Mouse (Mus musculus) forebrain, embryonic 15.5 days (tissue): Measurements from ENCODE around the gene Gm10320. TPM values are rescaled to one million over a fixed set of nuclear protein-coding genes. Genes with fewer than 3 reads are reported as not detected.

ENCODE experiments used
- ATAC-seq: fragments of 200-750 bp; cut with Nextera tagmentation; replicated peaks from 2 replicates; pipeline ENCODE4 v1.8.0; 2017; ENCODE audit warnings: mild to moderate bottlenecking, moderate TSS enrichment, moderate library complexity
- H3K27ac ChIP-seq: fragments of 300-500 bp; sonication (generic); replicated peaks from 2 replicates; pipeline ENCODE4 v1.5.1; 2015; ENCODE audit warnings: mild to moderate bottlenecking, inconsistent platforms
- H3K27me3 ChIP-seq: fragments of 300-500 bp; sonication (generic); 2 replicates; pipeline ENCODE4 v1.6.1; 2015; ENCODE audit warnings: inconsistent platforms
- H3K36me3 ChIP-seq: fragments of 300-500 bp; sonication (generic); 2 replicates; pipeline ENCODE4 v1.6.1; 2015; ENCODE audit warnings: mild to moderate bottlenecking, inconsistent platforms
- H3K4me1 ChIP-seq: fragments of 300-500 bp; sonication (generic); 2 replicates; pipeline ENCODE4 v1.6.1; 2015; ENCODE audit warnings: inconsistent platforms
- H3K4me2 ChIP-seq: fragments of 300-500 bp; sonication (generic); replicated peaks from 2 replicates; pipeline ENCODE4 v1.6.1; 2015; ENCODE audit warnings: mild to moderate bottlenecking, inconsistent platforms
- H3K4me3 ChIP-seq: fragments of 300-500 bp; sonication (generic); 2 replicates; pipeline ENCODE4 v1.5.1; 2015; ENCODE audit warnings: mild to moderate bottlenecking, inconsistent platforms
- H3K9ac ChIP-seq: fragments of 300-500 bp; sonication (generic); replicated peaks from 2 replicates; pipeline ENCODE4 v1.6.1; 2015; ENCODE audit warnings: mild to moderate bottlenecking, inconsistent platforms
- H3K9me3 ChIP-seq: fragments of 300-500 bp; sonication (generic); 2 replicates; pipeline ENCODE4 v1.6.1; 2016; ENCODE audit warnings: inconsistent platforms
- WGBS: fragments of 180-500 bp; shearing (Covaris S2); methylation state at CpG from one replicate; pipeline ENCODE4 v1.1.7; 2015; ENCODE audit warnings: mixed read lengths; 5-methylcytosine and 5-hydroxymethylcytosine counted together
- polyA plus RNA-seq: library from polyadenylated mRNA; unstranded; fragments of >200 nt; fragmentation: Nextera tagmentation; extraction: Ambion mirVana; gene quantifications from 2 replicates; pipeline ENCODE4 v1.2.1, GENCODE M21; 2015

Gene Gm10320
- polyA plus RNA-seq, 1 experiment from 2014 or later, result 0.59 TPM

DNA sequence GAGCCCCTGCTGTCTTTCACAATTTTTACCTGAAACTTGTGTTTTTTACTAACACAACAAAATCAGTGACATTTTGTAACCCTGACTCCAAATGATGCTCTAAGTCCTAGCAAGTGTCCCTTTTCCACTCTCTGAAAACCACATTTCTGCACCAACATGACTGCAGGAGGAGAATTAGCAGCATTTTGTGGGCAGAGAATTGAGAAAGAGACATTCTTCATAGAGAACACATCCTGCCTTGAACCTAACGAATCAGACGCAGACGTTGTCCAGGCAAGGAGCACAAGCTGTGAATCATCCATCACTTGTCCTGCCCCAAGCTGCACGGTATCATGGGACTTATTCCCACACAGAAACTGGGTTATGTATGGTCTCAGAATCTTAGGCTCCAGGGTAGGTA is 38.7 kb downstream of the Gm10320 start:
- Histone ChIP-seq H3K27me3 (no peaks in the 10 kb centered on the region), H3K4me1 (no peaks in the 10 kb centered on the region), H3K4me2 (no peak overlapping the region), H3K9ac (no peak overlapping the region), H3K36me3 (no peaks in the 10 kb centered on the region), H3K9me3 (no peaks in the 10 kb centered on the region), H3K4me3 (no peak overlapping the region), H3K27ac (no peak overlapping the region)
- 84% methylated on average over 4 of the region's 4 CpGs for WGBS
- no peak for ATAC-seq

- Histone ChIP-seq H3K4me1 (no peaks in the 10 kb centered on the region), H3K9ac (no peak overlapping the region), H3K27me3 (no peaks in the 10 kb centered on the region), H3K9me3 (no peaks in the 10 kb centered on the region), H3K36me3 (no peaks in the 10 kb centered on the region), H3K4me2 (no peak overlapping the region), H3K27ac (no peak overlapping the region), H3K4me3 (no peak overlapping the region)
- no peak for ATAC-seq
Measured at GRCm38 (mm10) chr13:98448696-98449095, 43.1 kb downstream of the Gm10320 start.

- no peak overlapping the region for H3K27ac ChIP-seq
Measured at GRCm38 (mm10) chr13:98447741-98448140, 44.1 kb downstream of the Gm10320 start.

DNA sequence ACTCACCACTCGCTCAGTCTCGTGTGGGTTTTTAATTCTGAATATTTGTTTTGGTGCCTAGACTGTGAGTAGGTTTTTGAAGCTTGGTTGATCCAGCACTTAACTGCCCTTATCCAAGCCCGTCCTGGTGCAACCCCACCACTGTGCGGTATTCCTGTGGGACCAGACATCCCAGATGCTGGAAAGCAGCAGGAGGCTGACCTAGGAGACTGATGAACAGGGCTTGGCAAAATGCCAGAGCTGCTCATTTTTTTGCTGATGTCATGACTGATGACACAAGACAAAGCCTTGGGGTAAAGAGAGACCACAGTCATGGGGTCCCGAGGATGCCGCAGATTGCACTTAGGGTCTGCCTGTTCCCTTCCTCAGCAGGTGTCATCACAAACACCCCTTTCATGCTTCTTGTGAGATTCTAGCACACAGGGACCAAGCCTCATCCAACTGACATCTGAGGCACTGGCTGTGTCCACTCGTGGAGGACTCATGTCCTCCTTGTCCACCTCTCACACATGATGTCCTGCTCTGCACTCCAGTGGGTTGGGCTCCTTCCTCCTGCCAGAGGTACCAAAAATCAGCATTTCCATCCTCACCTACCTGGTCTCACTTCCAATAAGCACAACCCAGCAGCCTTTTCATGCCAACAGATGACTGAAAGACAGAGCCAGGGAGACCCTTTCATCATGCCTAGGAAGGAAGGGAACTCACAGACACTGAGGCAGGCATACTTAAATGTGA is 46.2 kb downstream of the Gm10320 start:
- H3K9me3 ChIP-seq, result no peaks in the 10 kb centered on the region
- H3K27me3 ChIP-seq, result no peaks in the 10 kb centered on the region
- no peaks in the 10 kb centered on the region for H3K36me3 ChIP-seq
- H3K27ac ChIP-seq, result no peak overlapping the region
- 88% methylated on average over 7 of the region's 7 CpGs for WGBS
- H3K4me2 ChIP-seq, result no peak overlapping the region
- no peak overlapping the region for H3K9ac ChIP-seq
- H3K4me3 ChIP-seq, result no peak overlapping the region
- H3K4me1 ChIP-seq, result no peaks in the 10 kb centered on the region
- no peak for ATAC-seq

More at GRCm38 (mm10) chr13:98447741-98448140, 44.1 kb downstream of the Gm10320 start:
- H3K4me3 ChIP-seq, result no peak overlapping the region
- H3K9me3 ChIP-seq, result no peaks in the 10 kb centered on the region
- H3K9ac ChIP-seq, result no peak overlapping the region
- H3K36me3 ChIP-seq, result no peaks in the 10 kb centered on the region
- no peaks in the 10 kb centered on the region for H3K27me3 ChIP-seq
- 80% methylated on average over 6 of the region's 6 CpGs for WGBS
- no peak for ATAC-seq
- H3K4me2 ChIP-seq, result no peak overlapping the region
- H3K4me1 ChIP-seq, result no peaks in the 10 kb centered on the region

DNA sequence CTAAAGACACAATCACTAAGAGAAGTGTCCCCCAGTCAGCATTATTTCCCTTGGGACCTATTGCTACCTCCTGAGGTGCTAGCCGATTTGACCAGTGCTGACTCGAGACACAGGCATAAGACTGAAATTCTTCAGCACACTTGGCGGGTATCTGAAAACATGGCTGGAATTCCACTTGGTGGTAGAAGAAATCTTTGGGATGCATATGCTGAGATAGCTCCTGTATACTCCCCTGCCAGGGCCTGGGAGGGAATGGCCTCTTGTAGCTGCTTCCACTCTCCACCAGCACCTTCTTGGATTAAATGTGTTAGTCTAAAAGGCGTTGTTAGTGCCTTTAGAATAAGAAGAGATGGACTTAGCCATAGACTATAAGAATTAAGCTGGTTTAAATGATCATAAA is 50.8 kb downstream of the Gm10320 start:
- Histone ChIP-seq H3K36me3 (no peaks in the 10 kb centered on the region), H3K4me2 (no peak overlapping the region), H3K9me3 (no peaks in the 10 kb centered on the region), H3K4me1 (no peaks in the 10 kb centered on the region), H3K27ac (no peak overlapping the region), H3K27me3 (no peaks in the 10 kb centered on the region), H3K4me3 (no peak overlapping the region), H3K9ac (no peak overlapping the region)
- 83% methylated on average over 4 of the region's 4 CpGs for WGBS
- no peak for ATAC-seq

GRCm38 (mm10) chr13:98440293-98440952 is 51.4 kb downstream of the Gm10320 start:
- no peak for ATAC-seq
- Histone ChIP-seq H3K36me3 (no peaks in the 10 kb centered on the region), H3K4me3 (no peak overlapping the region), H3K4me1 (no peaks in the 10 kb centered on the region), H3K27ac (no peak overlapping the region), H3K9me3 (no peaks in the 10 kb centered on the region), H3K4me2 (no peak overlapping the region), H3K9ac (no peak overlapping the region), H3K27me3 (no peaks in the 10 kb centered on the region)
- 62% methylated on average over 13 of the region's 13 CpGs for WGBS

Other genes with a start within 250 kb of the Gm10320 start
- gene Utp15, start 229.0 kb downstream of the Gm10320 start, polyA plus RNA-seq, result 32.8 and 34.4 TPM in 2 replicates
- 59.9 and 62.5 TPM in 2 replicates for gene Ankra2, start 228.9 kb downstream of the Gm10320 start, polyA plus RNA-seq
- gene Gm21976, start 212.1 kb downstream of the Gm10320 start, polyA plus RNA-seq, result not detected in 2 replicates
- gene Btf3, start 175.0 kb downstream of the Gm10320 start, polyA plus RNA-seq, result 585 and 597 TPM in 2 replicates
- 0.55 and 0.56 TPM in 2 replicates for gene Foxd1, start 137.8 kb downstream of the Gm10320 start, polyA plus RNA-seq
- not detected in 2 replicates for gene Tmem174, start 145.4 kb upstream of the Gm10320 start, polyA plus RNA-seq
- gene Tmem171, start 202.8 kb upstream of the Gm10320 start, polyA plus RNA-seq, result not detected in 2 replicates